Mouse (Mus musculus) kidney, adult 8-10 months (tissue): ENCODE data around the gene Ano2.

Experiments
- DNase-seq, 2 experiments: peaks; one replicate each; pipeline ENCODE4 v3.0.0; 2022

Gene Ano2

GRCm38 (mm10) chr6:125925861-125926260 is 235.6 kb downstream of the Ano2 start:
- DNase-seq = no peak

GRCm38 (mm10) chr6:125931926-125932325 is 241.7 kb downstream of the Ano2 start:
- DNase-seq = no peak

- DNase-seq = peak in 1 of 2 experiments; percentile 18
These were observed 264.7 kb downstream of the Ano2 start for GRCm38 (mm10) chr6:125954965-125955364.

DNA sequence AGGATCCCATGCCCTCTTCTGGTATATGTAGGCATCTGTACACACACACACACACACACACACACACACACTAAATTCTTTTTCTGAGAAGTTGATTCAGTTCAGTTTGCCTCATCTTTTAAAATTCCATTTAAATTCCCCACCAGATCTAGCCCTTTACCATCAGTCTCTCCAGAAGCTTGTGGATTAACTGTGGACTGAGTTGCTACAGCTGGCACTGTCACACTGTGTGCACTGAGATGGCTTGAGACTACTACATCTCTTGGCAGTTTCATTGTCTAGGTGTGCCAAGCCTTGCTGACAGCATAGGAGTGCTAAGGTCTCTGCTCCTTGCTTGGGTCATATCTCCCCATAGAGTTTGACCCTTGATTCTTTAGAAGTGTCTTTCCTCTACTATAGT is 283.3 kb downstream of the Ano2 start:
- DNase-seq = no peak

DNA sequence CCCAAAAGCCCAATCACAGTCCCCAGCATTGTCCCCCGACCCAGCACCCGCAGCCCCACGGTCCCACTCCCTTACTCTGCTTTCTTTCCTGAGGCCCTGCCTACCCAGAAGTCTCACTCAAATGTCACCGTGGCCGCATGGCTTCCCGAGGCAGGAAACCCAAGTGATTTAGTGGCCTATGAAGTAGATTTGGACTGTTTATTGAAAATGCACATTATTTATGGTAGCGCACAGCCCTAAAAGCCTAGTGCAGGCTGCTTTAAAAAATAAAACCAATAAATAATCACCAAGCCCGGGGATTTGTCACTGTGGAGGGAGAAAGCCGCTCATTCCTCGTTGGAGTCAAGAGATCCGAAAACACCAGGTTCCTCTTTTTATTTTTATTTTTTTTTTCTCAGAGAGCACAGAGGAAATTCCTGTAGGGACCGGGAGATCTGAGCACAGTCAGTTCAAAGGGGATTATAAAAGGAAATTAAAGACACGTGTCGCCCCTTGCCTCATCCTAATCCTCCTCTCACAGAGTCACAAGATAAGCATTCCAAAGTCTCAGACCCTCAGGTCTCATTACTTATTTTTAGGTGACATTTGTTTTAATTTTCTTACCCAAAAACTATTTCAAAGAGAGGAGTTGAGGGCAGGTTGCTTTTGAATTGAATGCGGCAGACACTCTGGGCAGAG is 285.7 kb downstream of the Ano2 start:
- DNase-seq = peak; percentile 7 to 32

DNA sequence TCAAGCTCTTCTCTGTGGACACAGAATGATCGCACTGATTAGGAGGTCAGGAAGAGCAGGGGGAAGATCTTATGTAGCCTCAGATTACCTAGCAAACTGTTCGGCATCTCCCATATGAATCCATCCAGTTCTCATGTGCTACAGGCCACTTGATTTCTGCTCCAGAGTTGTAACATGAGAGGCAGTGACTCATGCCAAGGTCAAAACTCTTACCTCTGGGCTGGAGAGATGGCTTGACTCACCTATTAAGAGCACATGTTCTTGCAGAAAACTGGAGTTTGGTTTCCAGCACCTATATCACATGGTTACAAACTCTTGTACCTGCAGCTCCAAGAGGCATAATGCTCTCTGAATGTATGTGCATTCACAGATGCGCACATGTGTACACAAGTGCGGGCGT is 289.4 kb downstream of the Ano2 start:
- no peak for DNase-seq

DNA sequence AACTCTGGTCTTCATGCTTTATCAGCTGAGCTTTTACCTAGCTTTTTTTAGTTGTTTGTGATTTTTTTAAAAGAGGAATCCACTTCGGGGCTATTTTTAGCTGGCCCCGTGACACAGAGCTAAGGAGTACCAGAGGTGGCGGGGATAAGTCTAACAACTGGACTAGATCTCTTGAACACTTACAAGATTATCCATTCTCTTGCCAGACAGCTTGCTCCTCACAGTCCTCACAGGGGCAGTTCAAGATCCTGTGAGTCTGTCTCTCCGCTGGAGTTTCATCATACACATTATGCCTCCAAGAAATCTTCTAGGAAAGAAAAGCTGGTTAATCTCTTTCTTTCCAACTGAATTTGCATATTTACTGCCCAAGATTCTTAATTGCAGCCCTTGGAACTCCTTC is 293.8 kb downstream of the Ano2 start:
- no peak for DNase-seq

- DNase-seq = peak; percentile 34 to 36
These were observed 302.5 kb downstream of the Ano2 start for GRCm38 (mm10) chr6:125992731-125993130.

DNA sequence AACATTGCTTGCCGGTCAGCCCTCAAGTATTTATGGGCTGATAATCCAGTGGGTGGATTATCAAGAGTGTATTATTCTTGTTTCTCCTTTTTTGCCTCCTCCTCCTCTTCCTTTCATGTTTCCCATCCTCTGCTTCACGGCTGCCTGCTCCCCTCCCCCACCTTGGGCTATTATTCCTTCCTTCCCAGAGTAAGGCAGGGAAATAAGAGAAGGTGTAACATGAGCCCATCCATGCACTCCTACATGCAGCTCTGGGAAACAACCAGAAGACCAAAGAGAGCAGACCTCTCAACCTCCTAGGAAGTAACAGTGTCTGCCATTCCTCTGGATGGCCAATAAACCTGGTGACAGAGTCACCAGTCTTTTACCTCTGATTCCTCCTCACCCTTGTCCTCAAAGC is 311.6 kb downstream of the Ano2 start:
- no peak for DNase-seq

DNA sequence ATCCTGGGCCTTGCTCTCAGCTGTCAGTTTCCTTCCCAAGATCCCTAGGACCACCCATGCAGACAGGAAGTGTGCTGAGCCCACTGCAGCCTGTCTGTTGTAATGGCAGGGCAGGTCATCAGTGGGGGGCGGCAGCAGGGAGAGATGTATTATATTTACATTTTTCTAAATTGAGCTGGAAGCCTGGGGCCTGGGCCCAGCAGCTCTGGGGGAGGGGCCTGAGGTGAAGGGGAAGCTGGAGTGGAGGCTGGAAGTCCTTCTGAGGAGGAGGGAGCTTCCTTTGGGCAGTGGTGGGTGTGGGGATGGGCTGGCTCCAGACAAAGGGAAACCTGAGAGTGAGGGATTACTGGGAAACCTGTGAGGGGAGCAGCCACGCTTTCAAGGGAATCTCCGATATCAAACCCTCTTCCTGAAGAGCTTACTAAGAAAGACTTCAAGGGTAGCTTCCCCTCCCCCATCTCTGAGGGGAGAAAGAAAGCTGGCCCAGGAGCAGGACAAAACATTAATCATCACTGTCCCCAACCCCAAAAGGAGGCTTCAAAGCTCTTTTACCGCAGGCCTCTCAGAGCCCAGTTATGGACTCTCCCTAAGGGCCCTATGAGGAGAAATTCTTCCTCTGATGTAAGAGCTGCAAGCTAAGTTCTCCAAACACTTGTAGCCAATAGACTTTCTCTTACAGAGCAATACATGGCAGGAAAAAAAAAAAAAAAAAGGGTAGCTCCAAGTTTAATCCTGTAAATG is 313.0 kb downstream of the Ano2 start:
- no peak for DNase-seq

GRCm38 (mm10) chr6:126006647-126007046 is 316.4 kb downstream of the Ano2 start:
- no peak for DNase-seq

- peak; percentile 7 to 18 for DNase-seq
These were observed 318.9 kb downstream of the Ano2 start for GRCm38 (mm10) chr6:126009083-126009482.

GRCm38 (mm10) chr6:126016991-126017390 is 326.8 kb downstream of the Ano2 start:
- no peak for DNase-seq

- DNase-seq = no peak
These were observed 328.2 kb downstream of the Ano2 start for GRCm38 (mm10) chr6:126018411-126018810.

DNA sequence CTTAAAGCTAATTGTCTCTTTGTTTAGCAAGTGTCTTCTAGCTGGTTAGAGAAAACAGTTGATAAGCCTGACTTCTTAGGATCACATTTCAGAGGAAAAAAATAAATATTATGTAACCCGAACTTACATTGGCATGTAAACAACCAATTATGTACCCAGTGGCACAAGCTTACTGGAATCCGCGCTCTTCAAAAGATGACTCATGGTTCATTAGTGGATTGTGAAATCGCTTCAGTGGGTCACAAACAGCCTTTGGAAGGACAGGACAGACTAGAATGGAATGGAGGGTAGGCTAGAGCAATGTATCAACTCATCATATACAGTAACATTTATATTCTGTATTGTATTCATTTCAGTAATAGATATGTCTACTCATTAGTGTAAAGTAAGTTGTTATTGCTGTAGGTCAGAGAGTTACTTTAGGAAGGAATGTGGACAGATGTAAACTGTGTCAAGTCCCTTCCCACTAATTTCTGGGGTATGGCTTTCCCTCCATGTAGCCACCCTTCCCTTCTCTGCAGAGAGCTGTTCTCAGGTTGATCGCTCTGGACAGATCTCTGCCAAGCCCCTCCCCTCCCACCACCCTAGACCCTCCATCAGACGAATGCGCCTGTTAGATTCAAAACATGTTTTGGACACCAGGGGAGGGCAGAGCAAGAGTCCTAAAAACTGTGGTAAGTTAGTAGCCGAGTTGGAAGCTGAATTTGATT is 343.6 kb downstream of the Ano2 start:
- no peak for DNase-seq

GRCm38 (mm10) chr6:126034403-126034724 is 344.1 kb downstream of the Ano2 start:
- no peak for DNase-seq

GRCm38 (mm10) chr6:126034728-126035127 is 344.5 kb downstream of the Ano2 start:
- DNase-seq = peak in 1 of 2 experiments; percentile 5

GRCm38 (mm10) chr6:126035621-126036020 is 345.4 kb downstream of the Ano2 start:
- DNase-seq = no peak

GRCm38 (mm10) chr6:126045931-126046330 is 355.7 kb downstream of the Ano2 start:
- DNase-seq = peak in 1 of 2 experiments; percentile 6

- no peak for DNase-seq
These were observed 358.0 kb downstream of the Ano2 start for GRCm38 (mm10) chr6:126048206-126048605.

DNA sequence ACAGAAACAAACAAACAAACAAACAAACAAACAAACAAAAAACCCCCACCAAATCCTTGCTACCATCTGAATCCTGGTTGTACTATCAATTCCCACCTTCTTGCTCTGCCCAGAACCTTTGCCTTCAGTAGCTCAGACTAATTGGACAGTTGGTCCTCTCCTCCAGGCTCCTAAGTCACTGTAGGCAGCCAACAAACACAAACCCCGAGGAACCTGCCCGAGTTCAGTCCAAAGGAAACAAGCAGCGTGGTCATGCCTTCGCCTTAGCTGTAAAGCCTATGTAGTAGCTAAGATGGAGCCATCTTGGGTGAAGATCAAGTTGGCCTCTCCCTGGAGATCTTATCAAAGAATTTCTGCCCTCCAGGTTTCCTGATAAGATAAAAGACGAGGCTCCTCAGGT is 362.9 kb downstream of the Ano2 start:
- DNase-seq = no peak

- no peak for DNase-seq
These were observed 367.5 kb downstream of the Ano2 start for GRCm38 (mm10) chr6:126057706-126058105.

- no peak for DNase-seq
These were observed 390.3 kb downstream of the Ano2 start for GRCm38 (mm10) chr6:126080531-126080930.
